Mouse (Mus musculus) embryonic fibroblast, embryonic 13.5 days (primary cell): ENCODE measurements around the gene Polr1b.

Experiments used
- CTCF ChIP-seq: IDR thresholded peaks from 2 replicates; pipeline ENCODE4 v1.5.1; 2011; ENCODE audit warnings: mild to moderate bottlenecking, control low read depth, low read length, moderate library complexity, borderline replicate concordance; ENCODE audit not compliant: insufficient read depth
- POLR2A ChIP-seq: IDR thresholded peaks from 2 replicates; pipeline ENCODE4 v1.6.1; 2011; ENCODE audit warnings: low read depth, mild to moderate bottlenecking, control low read depth, low read length, moderate library complexity

DNA sequence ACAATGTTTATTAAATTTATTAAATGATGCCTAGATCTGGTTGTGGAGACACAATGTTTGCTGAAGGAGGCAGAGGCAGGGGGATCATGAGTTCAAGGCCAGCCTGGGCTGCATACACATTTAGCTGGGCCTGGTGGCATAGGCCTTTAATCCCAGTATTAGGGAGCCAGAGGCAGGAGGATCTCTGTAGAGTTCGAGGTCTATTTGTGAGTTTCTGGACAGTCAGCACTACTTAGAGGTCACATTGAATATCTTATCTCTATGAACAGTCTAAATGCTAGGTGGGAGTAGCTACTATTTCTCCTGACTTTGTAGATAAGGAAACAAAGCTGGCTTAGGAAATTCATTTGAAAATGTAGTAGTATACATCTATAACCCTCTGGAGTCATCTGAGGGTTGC is 13.3 kb upstream of the Polr1b start:
- no peak for TF ChIP-seq POLR2A
- no peak for TF ChIP-seq CTCF
